Mouse (Mus musculus): Measurements from ENCODE around the gene Snca. TPM values are rescaled to one million over a fixed set of nuclear protein-coding genes. Genes with fewer than 3 reads are reported as not detected.

The Snca gene
- total RNA-seq (2012; rRNA removed) = 0.79 and 1.5 TPM in 2 replicates

GRCm38 (mm10) chr6:60829282-60829891, at the start of gene Snca:
Gene Snca, minus strand, starts transcription at chr6:60829855.
- Histone ChIP-seq H3K27ac (ENCODE audit: insufficient read depth, low read depth, low read length, poor library complexity, severe bottlenecking) (no peak within 1 kb of the TSS), H3K4me3 (ENCODE audit: insufficient read depth in 1 of 2, low read depth in 1 of 2, low read length in 2 of 2, poor library complexity in 1 of 2, severe bottlenecking in 1 of 2) (peak within 1 kb of the TSS; percentile 50 to 56), H3K9me3 (ENCODE audit: control insufficient read depth, insufficient read depth, low read depth, low read length) (no peaks in the 10 kb centered on the region), H3K36me3 (ENCODE audit: control insufficient read depth, insufficient read depth, low read length, poor library complexity, severe bottlenecking) (no peaks in the 10 kb centered on the region), H3K4me1 (ENCODE audit: control insufficient read depth in 2 of 2, insufficient read depth in 2 of 2, low read length in 2 of 2, poor library complexity in 1 of 2) (peaks cover 0 to 2% of the 10 kb centered on the region in 2 experiments; a peak in 1 of 4 replicates), H3K9ac (ENCODE audit: insufficient read depth, low read depth, low read length, poor library complexity, severe bottlenecking) (peak within 1 kb of the TSS; percentile 39; the same call in 1 of the 2 replicates)
- peak; percentile 15 for DNase-seq (ENCODE audit: low read depth, low spot score)
- no peak for TF ChIP-seq MAFK (IDR thresholded peaks at IDR 0.05; ENCODE audit: insufficient read depth, low read depth, low read length)
- in situ Hi-C loops (cut with MboI; ENCODE audit: low sequenced_read_pairs in 2 of 2, unreplicated experiment in 2 of 2) = no loop called here

- no peaks in the 10 kb centered on the region for H3K9me3 ChIP-seq (ENCODE audit: control insufficient read depth, insufficient read depth, low read depth, low read length)
- in situ Hi-C loops (cut with MboI; ENCODE audit: low sequenced_read_pairs in 2 of 2, unreplicated experiment in 2 of 2) = no loop called here
- H3K36me3 ChIP-seq (ENCODE audit: control insufficient read depth, insufficient read depth, low read length, poor library complexity, severe bottlenecking) = no peaks in the 10 kb centered on the region
- no peaks in the 10 kb centered on the region for H3K4me1 ChIP-seq (ENCODE audit: control insufficient read depth in 2 of 2, insufficient read depth in 2 of 2, low read length in 2 of 2, poor library complexity in 1 of 2)
- H3K9ac ChIP-seq (ENCODE audit: insufficient read depth, low read depth, low read length, poor library complexity, severe bottlenecking) = no peak overlapping the region
- DNase-seq (ENCODE audit: low read depth, low spot score) = no peak
- H3K27ac ChIP-seq (ENCODE audit: insufficient read depth, low read depth, low read length, poor library complexity, severe bottlenecking) = no peak overlapping the region
- H3K4me3 ChIP-seq (ENCODE audit: insufficient read depth in 1 of 2, low read depth in 1 of 2, low read length in 2 of 2, poor library complexity in 1 of 2, severe bottlenecking in 1 of 2) = no peak overlapping the region
- TF ChIP-seq ZNF384 (IDR thresholded peaks at IDR 0.05; ENCODE audit: low read depth, low read length) = no peak
- no peak for TF ChIP-seq CHD2 (IDR thresholded peaks at IDR 0.05; ENCODE audit: low read depth, low read length)
- no peak for TF ChIP-seq HCFC1 (IDR thresholded peaks at IDR 0.05; ENCODE audit: borderline replicate concordance, insufficient read depth, low read length)
- no peak for TF ChIP-seq MAFK (IDR thresholded peaks at IDR 0.05; ENCODE audit: insufficient read depth, low read depth, low read length)
- no peak for TF ChIP-seq ZC3H11A (IDR thresholded peaks at IDR 0.05; ENCODE audit: borderline replicate concordance, low read depth, low read length)
Measured at GRCm38 (mm10) chr6:60870126-60870525, 40.5 kb upstream of the Snca start.

- in situ Hi-C loops (cut with MboI; ENCODE audit: low sequenced_read_pairs in 2 of 2, unreplicated experiment in 2 of 2) = no loop called here
- no peaks in the 10 kb centered on the region for H3K4me1 ChIP-seq (ENCODE audit: control insufficient read depth in 2 of 2, insufficient read depth in 2 of 2, low read length in 2 of 2, poor library complexity in 1 of 2)
- DNase-seq (ENCODE audit: low read depth, low spot score) = no peak
Measured at GRCm38 (mm10) chr6:60856599-60856998, 26.9 kb upstream of the Snca start.

GRCm38 (mm10) chr6:60851690-60852089, 22.0 kb upstream of the Snca start:
- Histone ChIP-seq H3K27ac (ENCODE audit: insufficient read depth, low read depth, low read length, poor library complexity, severe bottlenecking) (no peak overlapping the region), H3K9ac (ENCODE audit: insufficient read depth, low read depth, low read length, poor library complexity, severe bottlenecking) (no peak overlapping the region), H3K36me3 (ENCODE audit: control insufficient read depth, insufficient read depth, low read length, poor library complexity, severe bottlenecking) (no peaks in the 10 kb centered on the region), H3K4me3 (ENCODE audit: insufficient read depth in 1 of 2, low read depth in 1 of 2, low read length in 2 of 2, poor library complexity in 1 of 2, severe bottlenecking in 1 of 2) (no peak overlapping the region), H3K4me1 (ENCODE audit: control insufficient read depth in 2 of 2, insufficient read depth in 2 of 2, low read length in 2 of 2, poor library complexity in 1 of 2) (no peaks in the 10 kb centered on the region), H3K9me3 (ENCODE audit: control insufficient read depth, insufficient read depth, low read depth, low read length) (no peaks in the 10 kb centered on the region)
- in situ Hi-C loops (cut with MboI; ENCODE audit: low sequenced_read_pairs in 2 of 2, unreplicated experiment in 2 of 2) = no loop called here
- DNase-seq (ENCODE audit: low read depth, low spot score) = no peak
- TF ChIP-seq HCFC1 (IDR thresholded peaks at IDR 0.05; ENCODE audit: borderline replicate concordance, insufficient read depth, low read length) (no peak), ZC3H11A (IDR thresholded peaks at IDR 0.05; ENCODE audit: borderline replicate concordance, low read depth, low read length) (no peak), ZNF384 (IDR thresholded peaks at IDR 0.05; ENCODE audit: low read depth, low read length) (no peak), MAFK (IDR thresholded peaks at IDR 0.05; ENCODE audit: insufficient read depth, low read depth, low read length) (no peak), CHD2 (IDR thresholded peaks at IDR 0.05; ENCODE audit: low read depth, low read length) (no peak)

More at GRCm38 (mm10) chr6:60856599-60856998, 26.9 kb upstream of the Snca start:
- Histone ChIP-seq H3K27ac (ENCODE audit: insufficient read depth, low read depth, low read length, poor library complexity, severe bottlenecking) (no peak overlapping the region), H3K9ac (ENCODE audit: insufficient read depth, low read depth, low read length, poor library complexity, severe bottlenecking) (no peak overlapping the region), H3K4me3 (ENCODE audit: insufficient read depth in 1 of 2, low read depth in 1 of 2, low read length in 2 of 2, poor library complexity in 1 of 2, severe bottlenecking in 1 of 2) (no peak overlapping the region), H3K36me3 (ENCODE audit: control insufficient read depth, insufficient read depth, low read length, poor library complexity, severe bottlenecking) (no peaks in the 10 kb centered on the region), H3K9me3 (ENCODE audit: control insufficient read depth, insufficient read depth, low read depth, low read length) (no peaks in the 10 kb centered on the region)
- TF ChIP-seq ZNF384 (IDR thresholded peaks at IDR 0.05; ENCODE audit: low read depth, low read length) (no peak), MAFK (IDR thresholded peaks at IDR 0.05; ENCODE audit: insufficient read depth, low read depth, low read length) (no peak), ZC3H11A (IDR thresholded peaks at IDR 0.05; ENCODE audit: borderline replicate concordance, low read depth, low read length) (no peak), CHD2 (IDR thresholded peaks at IDR 0.05; ENCODE audit: low read depth, low read length) (no peak), HCFC1 (IDR thresholded peaks at IDR 0.05; ENCODE audit: borderline replicate concordance, insufficient read depth, low read length) (no peak)

All from ES-E14 (cell line).